Mouse (Mus musculus): ENCODE measurements around the gene Fam160a1.

GRCm38 (mm10) chr3:85641751-85642150 is 175.3 kb downstream of the Fam160a1 start:
- no peak for TF ChIP-seq CTCF (IDR thresholded peaks at IDR 0.05; ENCODE audit: low read depth, low read length)
- no peak for TF ChIP-seq EP300 (IDR thresholded peaks at IDR 0.05; ENCODE audit: insufficient read depth, low read depth, low read length)
